Mouse (Mus musculus) embryo, embryonic 11.5 days (tissue): ENCODE data around the gene Ly6g6d.
A peak's percentile ranks its signal among the peaks of the same experiment; 100 is the strongest.

Source experiments
- DNase-seq: peaks from one replicate; pipeline ENCODE4 v3.0.0-alpha.2; 2012; ENCODE audit warnings: low read depth, low spot score

Ly6g6d gene

DNA sequence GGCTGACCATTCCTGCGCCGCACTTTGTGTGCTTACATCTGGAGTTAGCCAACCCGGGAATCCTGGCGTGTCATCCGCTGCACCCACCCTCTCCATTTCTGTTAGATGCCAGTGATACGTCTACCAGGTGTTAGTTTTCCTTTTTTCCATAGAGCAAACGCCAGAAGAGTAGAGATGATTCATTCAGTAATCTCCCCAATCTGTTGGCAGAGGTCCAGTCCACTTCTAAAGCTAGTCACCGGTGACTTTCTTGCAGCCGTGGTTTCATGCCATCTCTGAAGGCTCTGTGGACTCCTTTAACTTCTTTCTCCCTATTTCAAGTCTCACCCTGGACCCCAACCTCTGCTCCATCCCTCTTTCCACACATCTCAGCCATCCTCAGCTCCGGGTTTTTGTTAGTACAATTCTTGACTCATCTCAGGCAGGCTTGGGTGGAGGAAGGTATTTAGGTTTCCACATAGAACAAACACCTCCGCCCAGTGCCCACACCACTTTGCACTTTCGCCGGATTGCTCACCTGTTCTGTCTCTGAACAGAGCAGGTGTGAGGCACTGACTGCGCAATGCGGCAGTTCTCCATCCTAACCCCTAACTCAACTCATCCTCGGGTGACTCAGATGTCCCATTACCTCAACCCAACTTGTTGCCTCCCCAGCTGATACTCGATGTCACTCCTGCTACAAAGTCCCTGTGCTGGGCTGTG lies 9.5 kb downstream of the Ly6g6d start:
- no peak for DNase-seq

DNA sequence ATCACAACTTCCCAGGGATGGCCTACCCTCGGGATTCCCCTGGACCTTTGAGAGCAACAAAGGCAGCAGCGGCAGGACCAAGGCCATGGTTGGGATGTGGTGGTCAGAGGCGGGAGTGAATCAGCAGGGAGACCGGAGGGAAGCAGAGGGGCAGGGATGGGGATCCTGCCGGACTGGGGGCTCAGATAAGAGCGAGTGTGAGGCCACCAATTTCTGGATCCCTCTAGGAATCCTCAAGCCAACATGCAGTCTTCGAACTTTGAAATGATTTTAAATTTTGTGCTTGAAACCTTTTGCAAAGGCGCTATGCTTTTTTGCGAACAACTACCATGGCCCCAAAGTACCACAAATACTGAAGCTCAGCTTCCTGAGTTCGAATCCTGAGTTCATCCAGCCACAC lies 11.8 kb downstream of the Ly6g6d start, which contains the start of gene Mpig6b:
Gene Mpig6b (minus strand): TSS at position 101 of the 400 bp plus-strand sequence.
- no peak for DNase-seq

DNA sequence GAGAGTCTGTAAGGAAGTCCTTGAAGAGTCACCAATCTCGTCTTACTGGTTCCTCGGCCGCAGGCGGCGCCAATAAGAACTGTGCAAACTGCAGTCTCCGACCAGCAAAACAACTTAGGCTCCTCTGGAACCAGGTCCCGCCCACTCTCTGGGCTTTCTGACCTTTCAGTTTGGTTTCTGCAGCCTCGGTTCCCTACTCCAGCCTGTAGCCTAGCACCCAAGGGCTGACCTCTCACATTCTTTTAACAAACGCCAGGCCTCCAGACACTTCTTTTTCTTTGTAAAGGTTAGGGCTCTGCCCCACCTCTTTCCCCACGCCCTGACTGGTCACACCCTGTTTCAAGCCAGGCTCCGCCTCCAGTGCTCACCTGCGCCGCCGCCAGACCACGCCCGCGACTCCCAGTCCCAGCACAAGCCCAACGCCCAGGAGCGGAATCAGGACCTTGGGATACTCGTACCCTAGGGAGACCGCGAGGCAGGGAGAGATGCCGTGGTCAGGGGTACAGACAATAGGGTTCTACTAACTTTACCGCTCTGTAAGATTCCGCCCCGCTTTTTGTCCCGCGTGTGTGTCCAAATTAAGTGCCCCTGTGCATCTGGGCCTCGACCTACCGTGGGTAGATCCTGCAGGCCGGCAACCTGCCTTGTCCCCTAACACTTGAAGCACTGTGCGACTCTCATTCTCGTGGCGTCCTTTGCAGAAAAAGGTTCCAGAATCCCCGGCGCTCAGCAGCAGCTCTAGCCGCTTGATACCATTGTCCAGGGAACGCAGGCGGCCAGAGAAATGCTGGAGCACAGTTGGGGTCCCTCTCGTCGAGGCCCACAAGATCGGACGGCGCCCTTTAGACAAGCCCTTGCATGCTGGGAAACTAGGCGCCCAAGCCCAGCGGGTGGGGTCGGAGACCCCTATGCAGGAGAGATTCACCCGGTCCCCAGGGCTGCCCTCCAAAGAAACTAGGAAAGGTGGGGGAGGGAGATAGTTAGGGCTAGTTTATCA lies 12.6 kb downstream of the Ly6g6d start, which contains the start of gene Ly6g6c:
Gene Ly6g6c (plus strand): TSS at position 438 of the 997 bp plus-strand sequence.
- DNase-seq, result no peak

DNA sequence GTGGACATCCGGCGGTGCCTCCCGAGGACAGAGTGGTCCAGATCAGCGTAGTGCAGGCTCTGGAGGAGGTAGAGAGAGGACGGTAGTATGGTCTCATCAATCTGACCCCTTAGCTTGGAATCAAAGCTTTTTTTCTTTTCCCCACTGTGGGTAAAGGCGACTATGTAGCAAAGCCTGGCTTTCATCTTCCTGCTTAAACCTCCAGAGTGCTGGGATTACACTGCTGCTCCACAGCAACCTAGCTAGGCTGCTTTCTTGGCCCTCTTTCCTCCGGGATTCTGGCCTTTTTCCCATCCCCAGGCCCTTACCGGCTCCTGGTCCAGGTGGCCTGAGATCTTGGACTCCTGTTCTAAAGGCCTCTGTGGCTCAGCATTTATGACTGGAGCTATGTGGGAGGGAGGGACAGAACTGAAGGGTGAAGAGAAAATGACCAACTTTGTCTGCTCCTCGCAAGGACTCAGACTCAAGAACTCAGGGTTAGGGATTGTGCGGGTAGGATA lies 13.4 kb downstream of the Ly6g6d start:
- no peak for DNase-seq

DNA sequence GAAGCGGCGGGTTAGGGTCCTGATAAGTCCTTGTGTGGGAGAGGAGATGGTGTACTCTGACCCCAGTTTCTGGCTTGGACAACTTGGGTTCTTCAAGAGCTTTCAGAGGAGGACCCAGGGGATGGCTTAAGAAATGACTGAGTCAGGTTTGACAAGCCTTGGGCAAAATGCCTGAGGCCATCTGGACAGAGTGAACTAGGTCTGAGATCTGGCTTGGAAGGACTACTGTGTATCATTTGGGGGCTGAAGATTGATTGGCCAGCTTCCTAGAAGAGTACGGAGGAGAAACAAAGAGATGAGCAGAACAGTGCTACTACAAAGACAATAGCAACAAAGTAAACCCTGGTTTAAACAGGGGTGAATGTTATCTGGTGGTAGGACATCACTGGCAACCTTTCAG lies 14.4 kb downstream of the Ly6g6d start:
- no peak for DNase-seq

DNA sequence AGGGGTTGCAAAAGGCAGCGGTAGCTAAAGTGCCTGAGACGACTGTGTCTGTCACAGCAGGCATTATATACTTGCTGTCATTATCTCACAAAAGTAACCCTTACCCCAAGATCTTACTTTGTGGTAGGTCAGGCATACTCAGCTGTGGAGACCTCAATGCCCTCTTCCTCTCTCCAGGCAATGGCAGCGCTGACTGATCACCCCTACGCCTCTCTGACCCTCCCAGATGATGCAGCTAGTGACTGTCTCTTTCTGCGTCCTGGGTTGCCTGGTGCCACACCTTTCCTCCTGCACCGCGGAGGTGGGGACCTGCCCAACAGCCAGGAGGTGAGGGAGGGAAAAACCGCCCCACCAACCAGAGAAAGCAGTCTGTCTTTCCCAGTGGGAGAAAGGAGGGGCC lies 16.6 kb downstream of the Ly6g6d start:
- no peak for DNase-seq

DNA sequence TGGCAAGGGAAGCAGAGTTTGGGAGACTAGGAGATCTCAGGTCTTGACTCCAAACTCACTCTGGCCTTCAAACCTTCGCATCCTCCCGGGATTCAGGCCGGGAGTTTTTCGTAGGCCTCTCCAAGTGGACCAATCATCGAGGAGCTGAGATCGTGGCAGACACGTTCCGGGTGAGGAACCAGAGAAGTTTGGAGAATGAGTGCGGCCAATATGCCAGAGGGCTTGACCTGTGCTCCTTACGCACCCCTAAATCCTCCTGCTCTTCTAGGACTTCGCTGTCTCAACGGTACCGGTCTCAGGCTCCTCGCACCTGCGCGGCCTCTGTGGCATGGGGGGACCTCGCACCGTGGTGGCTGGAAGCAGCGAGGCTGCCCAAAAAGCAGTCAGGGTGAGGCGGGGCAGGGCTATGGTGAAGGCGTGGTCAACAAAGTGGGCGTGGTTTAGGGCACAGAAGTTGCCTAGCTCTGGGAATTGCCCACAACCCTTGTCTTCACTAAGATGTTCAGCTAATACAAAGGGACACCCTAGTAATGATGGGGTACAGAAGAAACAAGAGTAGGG lies 17.0 kb downstream of the Ly6g6d start:
- no peak for DNase-seq

DNA sequence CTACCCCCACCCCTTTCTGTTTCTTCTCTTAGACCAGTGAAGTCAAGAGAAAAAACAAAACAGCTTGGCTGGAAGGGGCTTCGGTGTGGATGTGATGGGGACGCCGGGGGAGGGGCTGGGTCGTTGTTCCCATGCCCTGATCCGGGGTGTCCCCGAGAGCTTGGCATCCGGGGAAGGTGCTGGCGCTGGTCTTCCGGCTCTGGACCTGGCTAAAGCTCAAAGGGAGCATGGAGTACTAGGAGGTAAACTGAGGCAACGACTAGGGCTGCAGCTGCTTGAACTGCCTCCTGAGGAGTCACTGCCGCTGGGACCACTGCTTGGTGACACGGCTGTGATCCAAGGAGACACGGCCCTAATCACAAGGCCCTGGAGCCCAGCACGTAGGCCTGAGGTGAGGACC lies 17.8 kb downstream of the Ly6g6d start:
- DNase-seq, result no peak

DNA sequence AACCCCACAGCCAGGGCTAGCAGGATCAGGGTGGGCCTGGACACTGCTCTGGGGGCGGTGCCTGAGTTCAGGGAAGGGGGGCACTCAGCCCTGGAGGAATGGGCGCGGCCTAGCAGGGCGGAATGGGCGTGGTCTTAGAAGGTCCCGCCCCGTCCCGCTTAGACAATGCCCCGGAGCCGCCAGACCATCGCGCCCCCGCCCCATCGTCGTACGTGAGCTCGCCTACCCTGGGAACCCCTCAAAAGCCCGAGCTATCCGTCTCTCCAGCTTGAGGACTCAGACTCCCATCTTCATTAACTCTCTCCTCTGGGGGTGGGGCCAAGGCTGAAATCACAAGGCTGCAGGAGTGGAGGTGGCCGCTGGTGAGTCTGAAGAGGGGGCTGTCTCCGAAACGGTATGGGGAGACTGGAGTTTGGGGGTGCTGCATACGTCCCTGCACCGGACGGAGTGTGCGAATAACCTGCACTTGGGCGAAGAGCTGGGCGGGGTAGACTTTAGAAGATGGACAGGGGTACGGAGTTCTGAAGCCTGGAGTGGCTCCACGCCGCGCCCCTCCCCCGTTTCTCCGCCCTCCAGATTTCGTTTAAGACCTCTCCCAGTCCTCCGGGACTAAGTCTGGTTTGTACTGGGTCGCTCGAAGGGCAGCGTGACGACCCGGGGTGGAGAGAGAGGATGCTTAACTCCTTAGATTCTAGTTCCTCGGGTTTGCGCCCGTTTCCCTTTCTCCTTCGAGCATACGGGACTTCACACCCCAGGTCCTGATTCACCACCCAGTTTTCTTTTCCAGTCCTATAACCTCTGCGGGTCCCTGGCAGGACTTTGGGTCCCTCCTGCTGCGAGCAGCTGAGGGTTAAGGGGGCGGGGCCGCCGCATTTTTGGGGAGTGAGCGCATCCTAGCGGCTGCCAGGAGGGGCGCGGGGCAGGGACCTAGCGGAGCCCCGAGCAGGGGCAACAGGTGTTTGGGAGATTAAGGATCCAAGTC lies 18.7 kb downstream of the Ly6g6d start, which contains the start of gene Ddah2:
Gene Ddah2 (plus strand): TSS at position 125 of the 982 bp plus-strand sequence.
- peak; percentile 87 for DNase-seq

DNA sequence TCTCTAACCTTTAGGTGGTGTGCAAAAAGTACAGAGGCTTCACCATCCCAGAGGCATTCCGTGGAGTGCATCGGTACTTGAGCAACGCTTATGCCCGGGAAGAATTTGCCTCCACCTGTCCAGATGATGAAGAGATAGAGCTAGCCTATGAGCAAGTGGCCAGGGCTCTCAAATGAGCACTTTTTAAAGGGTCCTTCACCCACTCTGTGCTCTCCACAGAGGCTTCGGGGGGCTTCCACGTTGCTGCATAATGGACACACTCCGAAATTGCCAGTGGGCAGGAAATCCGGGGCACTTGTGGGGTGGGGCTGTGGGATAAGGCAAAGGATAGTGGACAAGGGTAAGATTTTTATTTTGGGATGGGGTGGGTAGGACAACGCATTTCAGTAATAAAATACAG lies 19.5 kb downstream of the Ly6g6d start:
- DNase-seq, result no peak

DNA sequence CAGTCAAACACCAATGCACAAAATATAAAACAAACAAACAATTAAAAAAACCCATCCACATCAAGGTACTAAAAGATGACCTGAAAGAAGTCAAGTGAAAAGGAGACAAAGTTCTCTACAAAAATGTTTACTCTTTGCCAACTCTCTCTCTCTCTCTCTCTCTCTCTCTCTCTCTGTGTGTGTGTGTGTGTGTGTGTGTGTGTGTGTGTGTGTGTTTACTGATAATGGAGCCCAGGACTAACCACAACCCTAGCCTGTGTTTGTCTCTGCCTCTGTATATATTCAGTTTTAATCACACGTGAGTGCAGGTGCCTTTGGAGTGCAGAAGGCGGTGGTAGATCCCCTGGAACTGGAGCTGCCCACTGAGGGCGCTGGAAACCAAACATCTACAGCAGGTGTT lies 20.8 kb downstream of the Ly6g6d start:
- DNase-seq, result no peak

DNA sequence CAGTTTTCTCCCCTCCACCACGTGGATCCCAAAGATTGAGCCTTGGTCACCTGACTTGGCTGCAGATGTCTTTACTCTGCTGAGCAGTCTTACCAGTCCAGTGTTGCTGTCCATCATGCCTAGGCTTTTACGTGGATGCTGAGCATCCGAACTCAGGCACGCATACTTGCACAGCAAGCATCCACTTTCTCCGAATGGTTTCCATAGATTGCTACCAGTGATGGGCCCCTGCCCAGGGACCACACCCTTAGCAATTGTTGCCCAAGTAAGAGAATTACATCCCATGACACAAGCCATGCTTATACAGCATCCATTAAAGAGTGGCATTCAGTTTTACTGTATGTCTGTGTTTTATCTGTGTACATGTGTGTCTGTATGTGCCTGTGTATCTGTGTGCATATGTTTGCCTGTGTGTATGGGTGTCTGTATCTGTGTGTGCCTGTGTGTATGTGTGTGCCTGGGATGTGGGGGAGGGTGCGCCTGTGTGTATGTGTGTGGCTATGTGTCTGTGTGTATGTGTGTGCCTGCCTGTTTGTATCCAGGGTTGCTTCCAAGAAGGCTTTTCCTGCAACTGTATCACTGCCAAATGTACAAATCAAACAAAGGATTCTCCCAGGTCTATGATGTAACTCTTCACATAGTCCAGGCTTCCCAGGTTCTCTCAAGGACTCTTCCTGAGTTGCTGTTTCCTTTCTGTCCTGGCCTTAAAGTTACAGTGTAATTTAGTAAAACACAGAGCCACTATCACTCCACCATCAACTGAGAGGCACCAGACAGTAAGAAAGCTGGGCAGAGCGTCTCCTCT lies 22.0 kb downstream of the Ly6g6d start:
- no peak for DNase-seq

DNA sequence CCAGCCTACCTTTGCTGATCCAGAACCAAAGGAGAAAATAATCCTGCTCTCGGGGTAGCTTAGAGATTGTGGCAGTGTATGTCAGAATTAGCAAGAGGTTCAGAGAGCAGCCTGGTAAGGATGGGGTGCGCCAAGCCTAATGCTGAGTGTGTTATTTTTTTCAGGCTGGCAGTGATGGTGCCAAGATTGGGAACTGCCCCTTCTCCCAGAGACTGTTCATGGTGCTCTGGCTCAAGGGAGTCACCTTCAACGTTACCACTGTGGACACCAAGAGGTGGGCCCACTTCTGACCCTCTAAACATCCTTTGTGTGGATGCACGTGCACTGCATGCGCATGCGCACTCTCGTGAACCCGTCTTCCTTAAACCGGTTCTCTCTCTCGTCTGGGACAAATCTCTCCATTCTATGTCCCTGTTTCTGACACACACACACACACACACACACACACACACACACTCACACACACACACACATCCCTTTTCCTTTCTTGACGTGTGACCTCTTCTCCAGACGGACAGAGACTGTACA lies 25.5 kb downstream of the Ly6g6d start:
- DNase-seq, result no peak

DNA sequence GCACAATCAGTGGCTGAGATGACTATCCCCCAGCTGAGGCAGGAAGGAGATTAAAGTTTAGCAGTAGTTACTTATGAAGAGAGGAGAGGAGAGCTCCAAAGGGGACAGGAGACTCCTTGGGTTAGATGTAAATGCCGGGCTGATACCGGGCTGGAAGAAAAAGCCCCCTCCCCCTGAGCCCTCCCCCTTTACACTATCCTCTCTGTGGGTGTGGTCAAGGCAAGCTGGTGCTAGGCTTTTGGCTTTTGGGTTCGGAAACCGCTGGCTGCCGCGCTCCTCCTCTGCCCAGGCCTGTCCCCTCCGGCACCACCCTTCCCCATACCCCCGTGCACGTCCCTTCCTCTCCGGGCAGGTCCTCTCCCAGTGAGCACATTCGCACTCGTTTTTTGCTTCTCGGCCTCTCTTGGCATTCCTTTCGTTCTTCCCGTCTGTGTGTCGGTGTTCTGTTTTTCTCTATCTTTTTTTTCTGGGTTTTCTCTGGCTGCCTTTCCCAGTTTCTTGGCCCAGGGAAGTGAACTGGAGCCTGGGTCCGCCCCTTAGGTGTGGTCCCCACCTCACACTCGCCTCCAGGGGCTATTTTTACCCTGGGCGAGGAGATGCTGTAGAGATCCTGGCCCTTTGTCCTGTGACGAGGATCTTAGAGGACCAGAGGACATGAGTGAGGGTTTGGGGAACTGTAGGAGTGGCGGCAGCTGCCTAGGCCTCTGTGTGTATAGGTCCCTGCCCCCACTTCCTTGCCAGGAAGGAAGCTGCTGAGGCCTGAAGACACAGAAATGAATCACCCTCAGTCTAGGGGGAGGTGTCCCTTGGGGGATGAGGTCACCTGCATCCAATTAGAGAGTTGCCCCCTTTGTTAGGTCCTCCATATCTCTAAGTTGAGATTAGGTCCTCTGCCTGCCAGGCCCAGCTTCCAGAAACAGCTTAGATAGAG lies 26.4 kb downstream of the Ly6g6d start:
- peak; percentile 59 for DNase-seq

DNA sequence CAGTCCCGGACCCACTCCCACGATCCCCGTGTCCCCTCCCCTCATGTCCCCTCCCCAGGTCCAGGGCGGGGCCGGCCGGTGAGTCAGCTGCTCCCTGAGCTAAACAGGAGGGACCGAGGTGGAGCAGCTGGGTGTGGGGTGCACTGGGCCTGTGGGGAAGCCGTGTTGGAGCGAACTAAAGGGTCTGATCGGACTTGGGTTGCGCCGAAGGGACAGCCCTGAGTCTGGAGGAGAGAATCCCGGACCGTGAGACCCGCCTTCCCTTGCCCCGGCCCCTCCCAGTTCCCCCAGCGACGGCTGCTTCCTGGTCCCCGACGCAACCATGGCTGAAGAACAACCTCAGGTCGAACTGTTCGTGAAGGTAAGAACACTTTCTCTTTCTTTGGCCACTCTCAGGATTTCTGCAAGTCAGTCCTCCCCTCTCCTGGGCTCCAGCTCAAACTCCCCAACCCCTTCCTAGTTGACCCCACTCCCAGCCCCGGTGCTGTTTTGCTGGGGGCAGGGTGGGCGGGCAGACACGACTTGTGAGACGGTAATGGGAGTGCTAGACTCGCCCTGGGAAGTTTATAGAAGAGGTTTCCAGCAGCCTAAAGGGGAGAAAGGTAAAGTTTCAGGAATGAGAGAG lies 27.6 kb downstream of the Ly6g6d start:
- no peak for DNase-seq

DNA sequence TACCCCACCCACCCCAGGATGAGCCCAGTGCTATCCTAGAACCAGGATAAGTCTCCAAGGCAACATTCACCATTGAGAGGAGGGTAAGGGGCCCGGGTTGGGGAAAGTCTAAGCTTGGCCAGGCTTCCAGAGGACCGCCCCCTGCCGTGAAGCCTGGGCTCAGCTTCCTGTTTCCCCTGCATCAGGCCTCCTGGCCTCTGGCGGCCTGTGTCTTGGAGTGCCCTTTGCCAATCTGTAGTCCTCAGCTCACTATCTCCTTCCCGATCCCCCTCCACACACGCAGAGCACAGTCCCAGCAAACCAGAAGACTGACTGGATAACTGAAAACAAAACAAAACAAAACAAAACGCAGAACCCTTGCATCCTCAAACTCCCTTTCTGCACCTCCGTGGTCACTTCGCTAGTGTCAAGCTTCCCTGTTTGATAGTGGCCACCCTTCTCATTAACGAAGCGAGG lies 28.3 kb downstream of the Ly6g6d start, which contains the start of gene Clic1:
Gene Clic1 (plus strand): TSS at position 406 of the 456 bp plus-strand sequence.
- peak; percentile 64 for DNase-seq

DNA sequence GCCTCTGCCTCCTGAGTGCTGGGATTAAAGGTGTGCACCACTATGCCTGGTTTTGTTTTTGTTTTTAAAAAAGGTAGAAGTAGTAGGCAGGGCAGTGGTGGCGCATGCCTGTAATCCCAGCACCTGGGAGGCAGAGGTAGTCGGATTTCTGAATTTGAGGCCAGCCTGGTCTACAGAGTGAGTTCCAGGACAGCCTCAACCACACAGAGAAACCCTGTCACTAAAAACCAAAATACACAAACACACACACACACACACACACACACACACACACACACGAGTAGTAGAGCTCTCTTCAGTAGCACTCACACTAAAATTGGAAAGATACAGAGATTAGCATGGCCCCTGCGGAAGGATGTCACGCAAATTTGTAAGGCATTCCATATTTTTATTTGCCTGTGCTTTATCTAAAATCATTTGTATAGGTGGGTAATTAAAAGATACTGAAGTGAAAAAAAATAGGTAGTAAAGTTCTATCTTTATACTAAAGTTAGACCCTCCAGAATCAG lies 28.9 kb downstream of the Ly6g6d start:
- no peak for DNase-seq
